Mouse (Mus musculus): ENCODE data around the gene Ate1.
"Not testable (repeated sequence)": the region's sequence is repeated elsewhere in the genome, so short reads cannot be mapped to it uniquely, and the experiment has no call there.

Gene Ate1

GRCm38 (mm10) chr7:130403346-130403745 lies 116.8 kb downstream of the Ate1 start:
- DNase-seq (ENCODE audit: low read depth, low spot score) = no peak

DNA sequence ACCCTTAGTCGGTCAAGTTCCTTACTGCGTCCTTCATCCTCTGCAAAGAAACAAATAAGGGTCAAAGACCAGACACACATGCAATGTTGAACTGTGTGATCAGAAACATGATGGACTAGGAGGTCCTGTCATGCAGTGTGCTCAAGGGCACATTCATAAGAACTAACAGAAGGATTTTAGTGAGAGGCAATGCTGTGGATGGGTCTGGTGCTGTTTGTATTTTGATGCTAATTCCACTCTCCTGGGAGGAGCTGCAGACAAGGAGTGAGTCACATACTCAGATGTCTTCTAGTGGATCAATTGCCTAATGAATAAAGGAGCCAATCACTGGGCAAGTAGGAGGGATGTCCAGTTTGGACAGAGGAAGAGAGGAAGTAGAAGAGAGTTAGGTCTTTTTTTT lies 125.5 kb downstream of the Ate1 start:
- no peak for DNase-seq (ENCODE audit: low read depth, low spot score)

DNA sequence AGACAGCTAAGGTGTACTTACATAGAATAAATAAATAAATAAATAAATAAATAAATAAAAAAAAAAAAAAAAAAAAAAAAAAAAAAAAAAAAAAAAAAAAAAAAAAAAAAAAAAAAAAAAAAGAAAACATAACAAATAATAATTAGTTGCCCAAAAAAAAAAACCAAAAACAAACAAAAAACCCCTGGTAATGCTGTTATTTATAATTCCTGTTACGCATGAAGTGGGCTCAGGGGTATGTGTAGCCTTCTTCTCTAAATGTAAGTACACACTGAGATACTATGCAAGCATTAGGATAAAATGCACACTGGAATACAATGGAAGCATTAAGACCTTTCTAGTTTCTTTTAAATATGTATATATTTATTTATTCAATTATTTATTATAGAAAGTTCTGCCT lies 130.1 kb downstream of the Ate1 start:
- DNase-seq (ENCODE audit: low read depth, low spot score) = not testable (repeated sequence)

GRCm38 (mm10) chr7:130386308-130386707 lies 133.9 kb downstream of the Ate1 start:
- no peak for DNase-seq (ENCODE audit: low read depth, low spot score)

DNA sequence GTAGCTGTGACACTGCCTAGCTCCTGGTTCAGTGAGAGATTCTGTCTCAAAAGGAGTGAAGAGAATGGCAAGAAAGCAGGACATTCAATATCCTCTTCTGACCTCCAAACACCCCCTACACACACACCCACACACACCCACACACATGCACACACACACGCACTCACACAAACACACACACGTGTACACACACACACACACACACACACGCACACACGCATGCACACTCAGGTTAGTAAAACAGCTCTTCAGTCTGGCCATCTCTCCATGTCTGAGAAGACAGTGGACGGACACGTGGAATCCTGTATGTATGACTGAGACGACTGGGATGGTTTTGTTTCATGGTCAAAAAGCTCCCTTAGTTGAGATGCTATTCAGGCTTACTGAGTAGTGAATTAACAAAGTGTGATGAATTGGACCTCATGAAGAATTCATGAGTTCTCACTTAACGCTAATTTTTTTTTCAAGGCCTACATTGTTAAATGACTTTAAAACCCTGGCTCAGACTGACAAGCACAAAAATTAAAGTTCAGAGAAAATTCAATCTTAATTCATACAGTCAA lies 134.4 kb downstream of the Ate1 start:
- DNase-seq (ENCODE audit: low read depth, low spot score) = no peak

GRCm38 (mm10) chr7:130382126-130382525 lies 138.0 kb downstream of the Ate1 start:
- no peak for DNase-seq (ENCODE audit: low read depth, low spot score)

- no peak for DNase-seq (ENCODE audit: low read depth, low spot score)
These were observed 138.7 kb downstream of the Ate1 start for GRCm38 (mm10) chr7:130381387-130381951.

DNA sequence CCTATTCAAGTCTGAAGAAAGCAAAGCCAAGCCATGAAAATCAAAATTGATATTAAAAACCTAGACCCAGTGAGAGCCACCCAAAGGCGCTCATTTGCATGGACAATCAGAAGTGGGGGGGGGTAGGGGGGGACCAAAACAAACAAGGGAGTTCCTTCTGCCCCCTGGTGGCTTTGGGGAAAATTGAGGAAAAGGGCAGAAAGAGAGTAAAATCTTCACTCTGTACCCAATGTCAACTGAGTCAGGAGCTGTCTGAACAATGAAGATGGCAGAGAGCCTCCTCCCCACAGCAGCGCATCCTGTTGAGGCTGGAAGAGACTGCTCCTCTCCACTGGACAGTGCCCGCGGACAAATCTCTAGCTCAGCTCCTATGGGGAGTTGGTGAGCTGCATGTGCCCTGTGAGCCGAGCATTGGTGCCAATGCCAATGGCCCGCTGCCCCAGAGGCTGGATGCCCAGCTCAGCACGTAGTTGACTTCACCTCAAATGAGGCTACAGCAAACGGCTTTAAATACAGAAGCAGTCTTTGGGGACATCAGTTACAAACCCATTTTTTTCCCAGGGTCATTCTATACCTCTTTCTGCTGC lies 139.3 kb downstream of the Ate1 start:
- no peak for DNase-seq (ENCODE audit: low read depth, low spot score)

- no peak for DNase-seq (ENCODE audit: low read depth, low spot score)
These were observed 139.8 kb downstream of the Ate1 start for GRCm38 (mm10) chr7:130380367-130380766.

DNA sequence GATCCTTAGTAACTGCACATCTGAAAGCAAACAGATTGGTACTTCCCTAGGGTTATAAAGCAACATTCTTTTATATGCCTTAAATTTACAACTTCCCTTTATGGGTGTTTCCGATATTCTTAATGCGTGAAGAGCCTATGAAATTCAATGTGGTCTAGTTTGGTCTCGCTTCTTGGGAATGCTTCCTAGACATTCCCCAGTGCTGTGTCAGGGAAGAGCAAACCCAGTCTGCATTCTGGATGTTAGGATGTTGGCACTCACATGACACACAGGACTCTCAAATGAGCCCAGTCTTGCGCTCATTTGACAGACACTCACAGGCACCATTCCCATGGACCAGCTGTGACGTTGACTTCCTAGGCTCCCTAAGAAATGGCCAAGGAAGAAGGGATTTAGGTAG lies 140.3 kb downstream of the Ate1 start:
- no peak for DNase-seq (ENCODE audit: low read depth, low spot score)

DNA sequence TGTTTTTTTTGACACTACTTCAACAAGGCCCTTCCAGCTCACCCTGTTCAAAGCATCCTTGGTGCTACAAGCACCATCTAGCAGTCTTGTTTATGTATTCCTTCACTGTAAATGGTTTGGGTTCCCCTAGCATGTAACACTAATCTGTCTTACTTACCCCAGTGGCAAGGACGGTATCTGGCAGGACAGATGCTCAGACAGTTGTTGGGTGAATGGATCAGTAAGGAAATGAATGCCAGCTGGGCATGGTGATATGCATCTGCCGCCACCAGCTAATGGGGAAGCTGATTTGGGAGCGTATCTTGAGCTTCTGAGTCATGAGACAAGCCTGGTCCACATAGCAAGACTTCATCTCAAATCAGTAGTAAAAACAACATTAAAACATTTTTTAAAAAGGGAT lies 141.9 kb downstream of the Ate1 start:
- DNase-seq (ENCODE audit: low read depth, low spot score) = no peak

DNA sequence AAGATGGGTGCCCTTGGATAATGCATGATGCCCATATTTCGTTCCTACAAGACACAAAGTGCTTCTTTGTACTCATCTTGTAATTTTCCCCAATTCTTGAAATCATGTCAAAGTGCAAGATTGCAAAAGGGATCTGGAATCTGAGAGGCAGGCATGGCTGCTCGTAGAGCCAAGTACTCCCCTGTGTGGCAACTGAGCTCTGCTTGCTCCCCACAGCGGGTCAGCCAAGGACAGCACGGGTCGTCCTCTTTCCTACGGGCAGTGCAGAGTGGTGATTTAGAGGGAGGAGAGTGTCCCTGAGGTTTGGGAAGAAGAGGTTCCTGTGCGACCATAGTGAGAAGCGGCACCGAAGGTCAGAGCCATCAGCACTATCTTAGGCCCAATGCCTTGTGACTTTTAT lies 145.9 kb downstream of the Ate1 start:
- no peak for DNase-seq (ENCODE audit: low read depth, low spot score)

- DNase-seq (ENCODE audit: low read depth, low spot score) = no peak
These were observed 151.1 kb downstream of the Ate1 start for GRCm38 (mm10) chr7:130368827-130369641.

DNA sequence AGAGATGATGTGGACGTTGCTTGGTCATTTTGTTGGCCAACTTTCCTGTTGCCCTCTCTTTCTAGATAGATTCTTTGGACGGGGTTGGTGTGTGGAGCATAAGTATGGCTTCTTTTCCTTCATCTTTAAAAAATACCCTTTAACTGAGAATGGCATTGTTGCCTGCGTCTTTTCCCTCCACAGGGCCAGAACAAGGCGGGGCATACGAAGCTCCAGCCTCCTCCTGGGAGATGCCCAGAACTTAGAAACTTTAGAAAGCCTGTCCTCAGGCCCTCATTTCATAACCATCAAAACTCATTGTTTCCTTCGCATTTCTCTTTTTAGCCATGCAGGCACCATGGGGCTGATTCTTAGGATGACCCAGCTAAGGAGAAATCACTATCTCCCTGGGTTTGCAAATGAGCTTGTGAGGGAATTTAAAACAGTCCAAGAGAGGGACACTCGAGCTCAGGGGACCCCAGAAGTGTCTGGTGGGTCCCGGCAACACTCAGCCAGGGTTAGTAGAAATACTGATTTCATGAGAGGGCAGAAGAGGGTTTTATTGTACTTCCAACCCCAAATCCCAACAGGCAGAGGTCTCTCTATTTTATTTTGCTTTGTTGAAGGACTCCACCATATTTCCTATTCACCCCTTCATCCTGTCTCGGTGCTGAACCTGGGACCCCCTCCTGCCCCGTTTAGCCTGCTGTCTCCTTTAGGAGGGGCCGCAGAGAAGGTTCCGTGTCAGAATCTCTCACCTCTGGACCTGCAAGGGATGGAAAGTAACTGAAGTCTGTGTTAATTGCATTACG lies 151.9 kb downstream of the Ate1 start:
- no peak for DNase-seq (ENCODE audit: low read depth, low spot score)

DNA sequence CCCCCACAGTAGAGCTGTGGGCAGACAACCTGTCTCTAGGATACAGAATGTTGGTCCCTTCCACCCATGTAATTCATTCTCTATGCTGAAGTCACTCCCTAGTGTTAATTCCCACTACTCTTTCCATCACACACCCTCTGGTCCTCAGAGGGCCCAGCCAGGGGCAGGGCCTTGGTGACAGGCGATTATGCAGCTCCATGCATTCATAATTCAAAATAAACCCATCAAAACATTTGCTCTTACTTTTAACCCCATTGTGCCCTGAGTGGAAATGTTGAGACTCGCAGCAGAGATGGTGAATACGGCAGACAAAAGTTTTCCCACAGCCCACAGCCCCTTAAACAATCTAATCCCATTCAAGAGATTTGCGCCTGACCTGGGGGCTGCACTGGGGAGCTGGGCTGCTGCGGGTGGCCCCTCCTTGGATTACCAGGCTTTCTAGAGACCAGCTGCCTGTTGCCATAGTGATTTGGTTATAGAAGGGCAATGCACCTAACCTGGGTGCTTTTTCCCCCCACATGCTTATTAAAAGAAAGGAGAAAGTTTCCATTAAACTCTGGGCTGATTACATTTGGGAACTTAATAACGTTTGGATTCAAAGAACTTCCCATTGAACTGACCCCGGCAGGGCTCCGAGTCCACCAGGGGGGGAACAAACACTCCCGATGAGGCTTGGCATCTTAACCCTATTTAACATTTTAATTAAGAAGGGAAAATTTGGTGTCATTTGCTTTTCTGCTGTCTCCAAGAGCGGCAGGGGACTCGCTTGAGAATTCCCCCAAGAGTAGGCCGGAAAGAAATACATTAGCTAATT lies 152.7 kb downstream of the Ate1 start:
- DNase-seq (ENCODE audit: low read depth, low spot score) = no peak

DNA sequence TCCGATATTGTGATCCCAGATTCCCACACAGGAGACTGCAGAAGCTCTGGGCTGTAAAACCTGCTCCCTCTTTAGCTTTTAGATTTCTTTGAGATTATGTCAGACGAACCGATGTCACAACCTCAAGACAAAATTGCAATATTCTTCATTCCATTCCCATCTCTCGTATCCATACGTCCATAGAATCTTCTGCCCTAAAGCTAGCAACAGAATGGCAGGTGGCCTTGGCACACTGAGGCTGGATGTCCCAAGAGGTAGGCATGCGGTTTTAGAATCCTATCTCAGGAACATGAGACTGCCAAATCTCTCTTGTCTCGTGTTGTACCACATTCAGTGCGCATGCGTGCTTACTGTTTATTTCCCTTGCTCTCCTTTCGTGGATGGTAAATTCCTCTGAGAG lies 154.5 kb downstream of the Ate1 start:
- DNase-seq (ENCODE audit: low read depth, low spot score) = no peak
